Mouse (Mus musculus) T-helper 1 cell (primary cell): ENCODE data around the gene Rapgef4.

Experiments
- in situ Hi-C: fragments of 300-600 bp; cut with MboI, MseI; formaldehyde crosslinking; loops from one replicate; pipeline ENCODE4 v1.15.1; 2025; ENCODE audit warnings: high pct_unique_total_duplicates

Rapgef4 gene

DNA sequence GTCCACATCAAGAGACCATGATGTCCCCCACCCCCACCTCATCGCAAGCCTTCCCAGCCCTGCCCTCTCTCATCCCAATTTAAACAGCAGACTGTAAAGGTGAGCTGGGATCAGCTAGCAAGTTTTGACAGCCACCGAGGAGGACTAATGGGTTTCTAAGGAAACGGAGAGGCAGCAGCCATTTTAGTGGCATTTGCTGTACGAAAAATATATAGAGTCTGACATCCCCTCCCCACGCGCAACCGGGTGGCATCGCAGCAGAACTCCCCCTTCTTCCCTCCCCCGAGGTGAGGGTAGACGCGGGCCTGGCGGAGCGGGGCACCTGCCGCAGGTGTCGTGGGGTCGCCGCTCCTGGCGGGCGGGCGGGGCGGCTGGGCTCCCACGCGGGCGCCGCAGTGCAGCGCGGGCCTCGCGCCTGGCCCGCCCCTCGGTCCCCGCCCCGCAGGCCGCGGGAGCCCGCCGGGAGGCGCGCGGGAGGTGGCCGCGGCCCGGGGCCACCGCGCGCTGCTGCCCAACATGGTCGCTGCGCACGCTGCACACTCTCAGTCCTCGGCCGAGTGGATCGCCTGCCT lies at the start of gene Rapgef4:
Gene Rapgef4 (plus strand): TSS at position 470 of the 572 bp plus-strand sequence.
- in situ Hi-C loops: no loop called here

DNA sequence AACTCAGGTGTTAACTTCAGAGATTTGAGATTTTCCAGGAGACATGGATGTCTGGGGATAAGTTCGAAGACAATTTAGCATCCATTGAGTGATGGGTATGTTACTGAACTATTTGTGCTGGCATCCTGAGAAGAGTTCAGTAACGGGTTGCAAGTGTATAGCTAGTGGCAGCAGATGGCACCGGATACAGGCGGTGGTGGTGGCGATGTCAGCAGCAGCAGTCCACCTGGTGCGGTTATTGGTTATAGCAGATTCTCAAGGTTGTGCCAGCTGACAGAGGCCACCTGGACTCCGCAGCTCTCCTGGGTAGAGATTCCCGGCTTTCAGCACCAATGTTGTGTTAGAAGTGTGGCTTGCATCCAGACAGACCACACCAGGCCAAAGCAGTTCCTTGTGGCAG lies 47.0 kb upstream of the Rapgef4 start:
- in situ Hi-C loops: no loop called here

DNA sequence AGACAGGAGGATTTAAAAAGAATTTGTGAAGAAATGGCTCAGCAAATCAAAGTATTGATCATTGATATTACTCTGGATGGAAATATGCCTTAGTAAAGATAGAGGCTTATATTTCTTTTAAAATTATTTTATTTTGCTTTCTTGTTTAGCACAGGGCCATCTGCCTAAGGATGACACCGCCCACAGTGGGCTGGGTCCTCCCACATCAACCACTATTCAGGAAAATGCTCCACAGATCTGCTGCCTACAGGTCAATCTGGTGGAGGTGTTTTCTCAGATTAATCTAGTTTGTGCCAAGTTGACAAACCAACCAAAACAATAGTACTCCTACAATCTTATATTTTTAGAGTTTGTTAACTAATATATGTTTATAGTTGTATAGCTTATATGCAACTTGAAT lies 44.3 kb upstream of the Rapgef4 start:
- in situ Hi-C loops: no loop called here

DNA sequence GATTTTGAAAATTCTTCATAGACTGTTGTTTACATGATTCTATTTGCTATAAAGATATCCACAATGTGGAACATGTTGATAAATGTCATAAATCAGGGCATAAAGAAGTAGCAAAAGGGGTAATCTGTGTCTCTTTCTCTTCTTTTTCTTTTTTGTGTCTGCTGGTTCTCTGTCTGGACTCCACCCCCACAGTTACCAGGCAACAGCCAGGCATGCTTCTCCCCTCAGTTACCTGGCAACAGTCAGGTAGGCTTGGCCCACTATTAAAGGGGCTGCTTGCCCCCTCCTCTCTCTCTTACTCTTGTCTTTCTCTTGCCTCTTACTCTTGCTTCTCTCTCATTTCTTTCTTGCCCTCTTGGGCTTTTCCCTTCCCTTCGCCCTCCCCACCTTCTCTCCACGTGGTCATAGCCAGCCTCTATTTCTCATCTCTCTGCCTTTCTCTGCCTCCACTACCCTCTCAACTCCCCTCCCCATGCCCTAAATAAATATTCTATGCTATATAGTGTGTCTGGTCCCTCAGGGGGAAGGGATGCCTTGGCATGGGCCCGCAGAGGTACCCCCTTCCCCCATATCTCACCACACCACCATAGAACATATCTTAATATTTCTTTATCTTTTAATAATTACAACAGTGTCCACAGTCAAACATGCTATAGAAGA lies 43.3 kb upstream of the Rapgef4 start:
- in situ Hi-C loops: no loop called here

DNA sequence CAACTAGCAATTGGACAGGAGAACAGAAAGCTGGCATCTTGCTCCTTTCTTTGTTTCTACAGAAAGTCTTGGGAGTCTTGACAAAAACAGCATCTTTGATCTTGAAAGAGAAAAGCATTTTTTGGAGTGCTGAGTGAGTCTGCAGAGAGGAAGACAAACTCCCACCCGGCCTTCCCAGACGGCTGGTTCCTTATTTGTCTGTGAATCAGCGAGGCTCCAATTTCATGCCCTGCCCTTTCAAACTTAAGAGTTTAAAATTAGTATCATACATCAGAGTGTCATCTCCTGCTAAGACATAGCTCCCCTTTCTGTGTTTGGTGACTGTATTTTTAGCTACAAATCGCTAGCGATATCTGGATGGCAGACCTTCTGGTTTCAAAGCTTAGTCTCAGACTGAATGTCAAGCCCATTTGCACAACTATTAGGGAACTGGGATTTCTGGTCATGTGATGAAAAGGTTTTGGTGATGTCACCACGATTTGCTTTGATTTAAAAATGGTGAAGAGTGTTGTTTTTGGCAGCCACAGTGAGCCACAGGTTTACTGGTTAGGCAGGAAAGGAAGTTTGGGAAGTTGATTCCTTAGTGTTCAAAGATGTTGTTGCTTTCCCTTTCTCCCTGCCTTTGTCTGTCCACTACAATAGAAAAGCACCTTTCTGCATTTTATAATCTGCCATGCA lies 42.2 kb upstream of the Rapgef4 start:
- in situ Hi-C loops: no loop called here

GRCm38 (mm10) chr2:71941005-71941720 lies 39.9 kb upstream of the Rapgef4 start:
- in situ Hi-C loops: no loop called here

DNA sequence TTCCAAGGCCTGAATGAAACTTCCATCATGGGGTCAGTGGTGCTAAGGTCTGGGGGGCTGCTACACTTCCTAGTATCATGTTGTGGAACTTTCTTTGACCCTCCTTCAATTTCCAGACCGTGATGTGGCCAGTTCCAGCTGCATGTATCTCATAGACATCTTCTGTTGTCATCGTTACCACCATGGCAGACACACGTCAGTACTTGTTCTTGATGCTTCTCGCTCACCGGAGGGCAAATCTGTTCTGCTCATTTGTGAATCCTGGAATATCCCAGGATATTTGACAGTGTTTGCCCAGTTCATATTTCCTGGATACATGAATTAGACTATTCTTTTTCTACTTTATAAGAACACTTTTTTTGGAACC lies 39.3 kb upstream of the Rapgef4 start:
- in situ Hi-C loops: no loop called here

DNA sequence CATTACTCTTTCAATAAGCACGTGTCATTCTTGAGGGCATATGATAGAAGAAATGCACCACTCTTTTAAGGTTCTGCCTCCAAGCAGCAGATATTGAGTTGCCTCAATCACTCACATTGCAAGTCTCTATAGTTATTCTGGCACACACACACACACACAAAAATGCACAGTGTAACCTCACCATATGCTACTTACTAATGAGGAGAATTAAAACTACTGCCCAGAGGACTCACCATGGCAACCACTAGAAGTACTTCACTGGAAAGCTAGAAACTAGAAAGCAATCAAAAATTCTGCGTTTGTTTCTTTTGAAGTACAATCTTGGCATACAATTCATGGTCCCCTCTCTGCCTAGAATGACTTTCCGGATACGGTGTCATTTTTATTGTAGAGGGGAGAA lies 29.8 kb upstream of the Rapgef4 start:
- in situ Hi-C loops: no loop called here

DNA sequence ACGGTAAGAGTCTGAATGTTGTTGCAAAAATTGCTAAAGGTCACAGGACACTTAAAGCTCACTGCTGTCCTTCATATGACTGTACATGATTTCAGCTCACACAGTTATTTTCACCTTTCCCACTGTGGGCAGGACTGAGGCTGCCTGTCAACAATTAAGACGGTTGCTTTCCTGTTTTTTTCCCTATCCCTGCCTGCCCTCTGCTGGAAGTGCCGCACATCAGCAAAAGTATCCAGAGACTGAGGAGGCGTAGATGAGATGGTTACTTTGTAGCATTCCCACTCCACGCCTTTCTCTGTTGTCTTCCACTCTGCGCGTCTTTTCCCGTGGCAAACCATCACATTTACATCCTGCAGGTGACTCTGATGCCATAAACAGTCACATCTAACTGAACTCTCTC lies 25.4 kb upstream of the Rapgef4 start:
- in situ Hi-C loops: no loop called here

DNA sequence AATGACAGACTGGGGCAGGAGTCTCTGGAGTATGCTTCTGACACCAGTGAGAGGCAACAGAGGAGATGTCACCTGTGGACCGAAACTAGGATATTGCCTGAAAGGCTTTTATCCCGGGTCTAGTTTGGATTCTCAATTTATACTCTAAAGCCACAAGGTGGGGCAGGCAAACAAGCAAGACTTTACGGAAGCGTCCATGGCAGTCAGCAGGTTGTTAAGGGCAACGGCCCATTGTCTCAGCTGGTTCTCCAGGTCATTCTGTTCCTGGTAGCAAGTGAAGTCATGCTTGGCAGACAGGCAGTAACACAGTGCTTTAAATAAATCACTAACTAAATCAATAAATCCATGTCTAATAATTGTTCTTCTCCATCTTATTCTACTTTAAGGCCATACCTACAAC lies 24.6 kb upstream of the Rapgef4 start:
- in situ Hi-C loops: no loop called here

GRCm38 (mm10) chr2:71957951-71958350 lies 23.1 kb upstream of the Rapgef4 start:
- in situ Hi-C loops: no loop called here

DNA sequence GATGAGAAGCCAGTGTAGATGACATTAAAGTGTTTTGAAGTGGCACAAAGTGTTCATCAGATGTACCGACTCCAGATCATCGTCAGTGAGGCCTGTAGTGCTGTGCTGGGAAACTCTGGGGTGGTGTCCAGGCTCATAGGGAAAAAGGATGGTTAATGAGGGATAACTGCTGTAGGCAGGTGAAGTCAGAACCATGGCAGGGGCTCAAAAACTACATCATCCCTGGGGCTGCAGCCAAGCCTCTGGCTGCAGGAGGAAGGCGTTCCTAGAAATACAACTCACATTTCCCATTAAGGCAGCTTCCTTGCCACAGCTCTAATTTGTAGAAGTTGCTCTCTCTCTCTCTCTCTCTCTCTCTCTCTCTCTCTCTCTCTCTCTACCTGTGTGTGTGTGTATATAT lies 22.6 kb upstream of the Rapgef4 start:
- in situ Hi-C loops: no loop called here

DNA sequence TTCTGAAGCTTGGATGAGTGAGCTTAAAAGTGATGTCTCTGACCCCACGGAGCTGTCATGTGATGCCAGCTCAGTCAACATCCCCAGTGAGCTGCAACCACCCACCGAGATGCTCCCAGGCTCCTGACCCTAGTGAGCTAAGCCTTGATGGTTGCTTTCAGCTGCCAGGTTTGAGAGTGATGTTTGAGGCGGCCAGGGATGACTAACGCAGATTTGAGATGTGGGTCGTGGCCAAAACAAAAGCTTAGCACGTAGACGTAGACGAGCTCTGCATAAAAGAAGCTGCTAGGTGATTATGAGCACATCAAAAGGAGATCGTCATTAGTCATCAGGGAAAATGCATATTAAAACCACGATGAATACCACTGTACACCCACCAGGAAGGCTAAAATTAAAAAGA lies 16.8 kb upstream of the Rapgef4 start:
- in situ Hi-C loops: no loop called here

- in situ Hi-C loops: loop anchor here (5.0 kb wide), 1 partner anchor 67 kb away; no protein-coding TSS in a partner anchor
Measured at GRCm38 (mm10) chr2:71965476-71965875, 15.6 kb upstream of the Rapgef4 start.

GRCm38 (mm10) chr2:71966737-71967136 lies 14.3 kb upstream of the Rapgef4 start:
- in situ Hi-C loops: loop anchor here (5.0 kb wide), 1 partner anchor 66 kb away; no protein-coding TSS in a partner anchor

GRCm38 (mm10) chr2:71967855-71968254 lies 13.2 kb upstream of the Rapgef4 start:
- in situ Hi-C loops: loop anchor here (5.0 kb wide), 1 partner anchor 64 kb away; no protein-coding TSS in a partner anchor

- in situ Hi-C loops: no loop called here
Measured at GRCm38 (mm10) chr2:71973646-71974045, 7.4 kb upstream of the Rapgef4 start.

- in situ Hi-C loops: no loop called here
Measured at GRCm38 (mm10) chr2:71974143-71974846, 6.7 kb upstream of the Rapgef4 start.

GRCm38 (mm10) chr2:71979981-71980380 lies 1.1 kb upstream of the Rapgef4 start:
- in situ Hi-C loops: no loop called here

DNA sequence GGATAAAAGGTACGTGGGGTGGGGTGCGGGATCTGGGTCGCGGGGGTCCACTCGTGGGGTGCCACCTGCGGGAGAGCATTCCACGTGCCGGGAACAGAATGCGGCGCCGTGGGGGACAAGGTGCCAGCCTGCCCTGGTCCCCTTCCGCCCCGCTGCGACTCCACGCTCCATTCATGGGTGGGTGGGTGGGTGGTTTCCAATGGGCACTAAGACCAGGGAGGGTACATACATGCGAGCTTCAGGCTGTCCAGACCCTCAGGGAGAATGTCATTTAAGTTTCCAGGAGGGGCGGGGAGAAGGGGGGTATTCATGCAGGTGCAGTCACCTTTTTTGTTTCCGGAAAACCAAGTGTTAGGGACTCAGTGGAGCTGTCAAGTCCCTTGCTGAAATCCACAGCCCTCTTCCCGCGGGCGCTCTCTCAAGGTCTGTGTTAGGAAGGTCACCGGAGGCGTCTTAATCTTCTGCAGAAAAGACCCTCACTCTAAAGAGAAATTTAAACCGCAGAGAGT lies 357 bp downstream of the Rapgef4 start:
- in situ Hi-C loops: no loop called here

GRCm38 (mm10) chr2:71981896-71982295 lies 856 bp downstream of the Rapgef4 start:
- in situ Hi-C loops: no loop called here
